Mouse (Mus musculus) liver, embryonic 16.5 days (tissue): ENCODE data around the gene Lin37. TPM values are rescaled to one million over a fixed set of nuclear protein-coding genes. Genes with fewer than 3 reads are reported as not detected.

Experiments
- ATAC-seq: fragments of 200-750 bp; cut with Nextera tagmentation; 2 replicates; pipeline ENCODE4 v1.8.0; 2017; ENCODE audit warnings: low read depth, mild to moderate bottlenecking, moderate number of reproducible peaks, moderate library complexity
- H3K27ac ChIP-seq: fragments of 300-500 bp; sonication (generic); 2 replicates; pipeline ENCODE4 v1.5.1; 2014; ENCODE audit warnings: mild to moderate bottlenecking, low read length
- H3K27me3 ChIP-seq: fragments of 300-500 bp; sonication (generic); 2 replicates; pipeline ENCODE4 v1.6.1; 2014; ENCODE audit warnings: low read depth, low read length, mixed read lengths; ENCODE audit not compliant: control insufficient read depth, insufficient read depth
- H3K36me3 ChIP-seq: fragments of 300-500 bp; sonication (generic); 2 replicates; pipeline ENCODE4 v1.6.1; 2014; ENCODE audit warnings: mild to moderate bottlenecking; ENCODE audit not compliant: control insufficient read depth, insufficient read depth
- H3K4me1 ChIP-seq: fragments of 300-500 bp; sonication (generic); 2 replicates; pipeline ENCODE4 v1.6.1; 2014; ENCODE audit warnings: low read depth, low read length, mixed read lengths; ENCODE audit not compliant: control insufficient read depth
- H3K4me2 ChIP-seq: fragments of 300-500 bp; sonication (generic); 2 replicates; pipeline ENCODE4 v1.6.1; 2014; ENCODE audit warnings: low read depth, low read length, mixed read lengths
- H3K4me3 ChIP-seq: fragments of 300-500 bp; sonication (generic); 2 replicates; pipeline ENCODE4 v1.5.1; 2014; ENCODE audit warnings: low read depth, mild to moderate bottlenecking, low read length
- H3K9ac ChIP-seq: fragments of 300-500 bp; sonication (generic); 2 replicates; pipeline ENCODE4 v1.6.1; 2014; ENCODE audit warnings: low read depth, low read length
- H3K9me3 ChIP-seq: fragments of 300-500 bp; sonication (generic); replicated peaks from 2 replicates; pipeline ENCODE4 v1.6.1; 2016; ENCODE audit warnings: low read length; ENCODE audit not compliant: control insufficient read depth
- WGBS: fragments of 180-500 bp; shearing (Covaris S2); extraction: QIAGEN DNeasy Blood & Tissue Kit; methylation state at CpG from one replicate; pipeline ENCODE4 v1.1.7; 2014; ENCODE audit not compliant: insufficient replicate concordance; 5-methylcytosine and 5-hydroxymethylcytosine counted together
- polyA plus RNA-seq: library from polyadenylated mRNA; unstranded; fragments of >200 nt; fragmentation: Nextera tagmentation; extraction: Ambion mirVana; gene quantifications from 2 replicates; pipeline ENCODE4 v1.2.1, GENCODE M21; 2015

The Lin37 gene
- polyA plus RNA-seq, 1 experiment from 2014 or later, result 23.7 TPM

- Histone ChIP-seq H3K27ac (peak within 1 kb of the TSS; percentile 87), H3K36me3 (peaks cover 28% of the 10 kb centered on the region), H3K27me3 (no peaks in the 10 kb centered on the region), H3K4me2 (peak within 1 kb of the TSS; percentile 93), H3K4me1 (peaks cover 22% of the 10 kb centered on the region), H3K4me3 (peak within 1 kb of the TSS; percentile 95), H3K9ac (peak within 1 kb of the TSS; percentile 99), H3K9me3 (no peaks in the 10 kb centered on the region)
- peak; percentile 95 for ATAC-seq
- WGBS, result under 1% methylated on average over 53 of the region's 68 CpGs
These were observed 29.2 kb upstream of the Lin37 start, which contains the start of gene Kmt2b for GRCm38 (mm10) chr7:30588676-30589434. Kmt2b (minus strand) TSS chr7:30588726.

GRCm38 (mm10) chr7:30587842-30588667 lies 28.4 kb upstream of the Lin37 start:
- Histone ChIP-seq H3K4me1 (peaks cover 22% of the 10 kb centered on the region), H3K4me3 (peak overlapping the region; percentile 95), H3K9me3 (no peaks in the 10 kb centered on the region), H3K36me3 (peaks cover 33% of the 10 kb centered on the region), H3K9ac (peak overlapping the region; percentile 99), H3K27me3 (no peaks in the 10 kb centered on the region), H3K27ac (peak overlapping the region; percentile 87), H3K4me2 (peak overlapping the region; percentile 93)
- under 1% methylated on average over 54 of the region's 67 CpGs for WGBS
- ATAC-seq, result peak; percentile 11

GRCm38 (mm10) chr7:30586455-30587020 lies 26.9 kb upstream of the Lin37 start:
- Histone ChIP-seq H3K36me3 (peaks cover 41% of the 10 kb centered on the region), H3K27ac (no peak overlapping the region), H3K9ac (no peak overlapping the region; the same call in 1 of the 2 replicates), H3K27me3 (no peaks in the 10 kb centered on the region), H3K4me2 (peak overlapping the region; percentile 93; the same call in 1 of the 2 replicates), H3K4me1 (peaks cover 22% of the 10 kb centered on the region), H3K4me3 (no peak overlapping the region), H3K9me3 (no peaks in the 10 kb centered on the region)
- WGBS, result 88% methylated on average over 28 of the region's 28 CpGs
- no peak for ATAC-seq

- H3K36me3 ChIP-seq, result peaks cover 49% of the 10 kb centered on the region
- WGBS, result 88% methylated on average over 7 of the region's 7 CpGs
These were observed 25.5 kb upstream of the Lin37 start for GRCm38 (mm10) chr7:30585170-30585569.

GRCm38 (mm10) chr7:30584339-30584738 lies 24.7 kb upstream of the Lin37 start:
- H3K4me1 ChIP-seq, result peaks cover 14% of the 10 kb centered on the region
- H3K36me3 ChIP-seq, result peaks cover 58% of the 10 kb centered on the region
- H3K9me3 ChIP-seq, result no peaks in the 10 kb centered on the region
- H3K27me3 ChIP-seq, result no peaks in the 10 kb centered on the region
- H3K27ac ChIP-seq, result no peak overlapping the region
- H3K4me2 ChIP-seq, result no peak overlapping the region
- no peak overlapping the region for H3K9ac ChIP-seq
- no peak for ATAC-seq
- no peak overlapping the region for H3K4me3 ChIP-seq
- 86% methylated on average over 10 of the region's 10 CpGs for WGBS

More at GRCm38 (mm10) chr7:30585170-30585569, 25.5 kb upstream of the Lin37 start:
- Histone ChIP-seq H3K4me1 (peaks cover 22% of the 10 kb centered on the region), H3K4me3 (no peak overlapping the region), H3K27ac (no peak overlapping the region), H3K9ac (no peak overlapping the region), H3K4me2 (no peak overlapping the region), H3K9me3 (no peaks in the 10 kb centered on the region), H3K27me3 (no peaks in the 10 kb centered on the region)
- no peak for ATAC-seq

GRCm38 (mm10) chr7:30581547-30581946 lies 21.9 kb upstream of the Lin37 start:
- H3K36me3 ChIP-seq, result peaks cover 79% of the 10 kb centered on the region

GRCm38 (mm10) chr7:30579950-30580349 lies 20.3 kb upstream of the Lin37 start:
- Histone ChIP-seq H3K9me3 (no peaks in the 10 kb centered on the region), H3K4me2 (no peak overlapping the region), H3K4me3 (no peak overlapping the region), H3K27ac (no peak overlapping the region), H3K36me3 (peaks cover 78% of the 10 kb centered on the region), H3K4me1 (no peaks in the 10 kb centered on the region), H3K27me3 (no peaks in the 10 kb centered on the region), H3K9ac (no peak overlapping the region)
- ATAC-seq, result no peak
- WGBS, result 77% methylated on average over 8 of the region's 8 CpGs

More at GRCm38 (mm10) chr7:30581547-30581946, 21.9 kb upstream of the Lin37 start:
- no peak for ATAC-seq
- H3K4me1 ChIP-seq, result peaks cover under 1% of the 10 kb centered on the region
- no peak overlapping the region for H3K27ac ChIP-seq
- no peak overlapping the region for H3K4me2 ChIP-seq
- no peak overlapping the region for H3K9ac ChIP-seq
- H3K4me3 ChIP-seq, result no peak overlapping the region
- no peaks in the 10 kb centered on the region for H3K27me3 ChIP-seq
- 86% methylated on average over 16 of the region's 16 CpGs for WGBS
- no peaks in the 10 kb centered on the region for H3K9me3 ChIP-seq

- H3K4me1 ChIP-seq, result peaks cover 7% of the 10 kb centered on the region
- H3K27ac ChIP-seq, result no peak overlapping the region
- WGBS, result 55% methylated on average over 2 of the region's 2 CpGs
- no peaks in the 10 kb centered on the region for H3K9me3 ChIP-seq
- H3K4me2 ChIP-seq, result no peak overlapping the region
- no peak overlapping the region for H3K9ac ChIP-seq
- H3K4me3 ChIP-seq, result no peak overlapping the region
- H3K27me3 ChIP-seq, result no peaks in the 10 kb centered on the region
- peaks cover 85% of the 10 kb centered on the region for H3K36me3 ChIP-seq
- 0 out of 2 replicates have a peak, but pooled peaks have one; percentile 28 for ATAC-seq
These were observed 13.3 kb upstream of the Lin37 start for GRCm38 (mm10) chr7:30572969-30573368.
